Mouse (Mus musculus) layer of hippocampus, postnatal 36 days (tissue): ENCODE data around the gene Gm2115. TPM values are rescaled to one million over a fixed set of nuclear protein-coding genes. Genes with fewer than 3 reads are reported as not detected.

Experiments
- DNase-seq, 2 experiments: peaks; one replicate each; pipeline ENCODE4 v3.0.0; 2022
- total RNA-seq, 2 experiments: library from RNA; stranded (reverse); gene quantifications; 2 replicates each; pipeline ENCODE4 v1.2.3; 2021

The Gm2115 gene
- total RNA-seq, 2 experiments from 2014 or later = 90.7 to 91.0 TPM

DNA sequence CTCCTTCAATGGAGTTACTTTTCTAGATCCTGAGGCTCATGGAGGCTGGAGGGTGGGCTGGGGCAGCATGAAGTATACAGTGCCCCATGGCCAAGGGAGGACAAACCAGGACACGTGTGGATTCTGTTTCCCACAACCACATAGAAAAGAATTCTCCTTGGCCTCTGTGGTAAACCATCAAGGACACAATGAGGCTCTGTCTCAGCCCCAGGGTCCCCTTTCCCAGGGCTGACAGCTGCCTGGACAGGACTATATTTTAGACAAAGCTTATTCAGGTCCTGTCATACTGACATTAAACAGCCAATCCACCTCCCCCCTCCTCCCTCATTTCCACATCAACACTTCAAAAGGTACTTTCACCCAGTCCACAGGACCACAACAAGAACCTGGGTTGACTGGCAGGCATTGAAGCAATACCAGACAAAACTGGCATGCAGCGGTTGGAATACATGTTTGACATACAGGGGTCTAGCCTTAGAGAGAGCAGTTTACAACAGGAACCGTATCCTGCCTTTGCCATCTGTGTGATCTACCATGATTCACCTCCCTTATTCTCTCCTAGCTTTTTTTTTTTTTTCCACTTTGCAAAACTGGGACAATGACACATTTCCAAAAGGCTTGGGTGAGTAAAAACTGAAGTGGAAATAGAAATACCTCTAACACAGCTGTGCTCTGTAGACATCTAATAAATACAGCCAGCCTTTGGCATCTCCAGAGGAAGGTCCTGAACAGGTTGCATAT lies 57.8 kb downstream of the Gm2115 start:
- no peak for DNase-seq

- no peak for DNase-seq
These were observed 58.5 kb downstream of the Gm2115 start for GRCm38 (mm10) chr7:84587101-84587783.

DNA sequence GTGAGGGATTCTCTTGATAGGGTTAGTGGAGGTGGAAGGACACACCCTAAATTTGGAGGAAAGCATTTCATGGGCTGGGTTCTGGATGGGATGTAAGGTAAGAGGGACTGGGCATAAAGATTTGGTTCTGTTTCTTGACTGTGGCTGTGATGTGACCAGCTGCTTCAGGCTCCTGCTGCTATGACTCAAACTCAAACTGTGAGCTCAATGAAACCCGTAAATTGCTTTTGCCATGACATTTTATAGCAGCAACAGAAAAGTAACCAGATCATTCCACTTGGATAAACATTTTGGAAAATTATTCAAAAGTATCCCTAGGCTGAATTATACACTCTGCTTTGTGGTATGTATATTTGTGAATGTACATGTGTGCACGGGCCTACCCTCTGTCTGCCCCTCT lies 61.9 kb downstream of the Gm2115 start:
- DNase-seq = no peak

DNA sequence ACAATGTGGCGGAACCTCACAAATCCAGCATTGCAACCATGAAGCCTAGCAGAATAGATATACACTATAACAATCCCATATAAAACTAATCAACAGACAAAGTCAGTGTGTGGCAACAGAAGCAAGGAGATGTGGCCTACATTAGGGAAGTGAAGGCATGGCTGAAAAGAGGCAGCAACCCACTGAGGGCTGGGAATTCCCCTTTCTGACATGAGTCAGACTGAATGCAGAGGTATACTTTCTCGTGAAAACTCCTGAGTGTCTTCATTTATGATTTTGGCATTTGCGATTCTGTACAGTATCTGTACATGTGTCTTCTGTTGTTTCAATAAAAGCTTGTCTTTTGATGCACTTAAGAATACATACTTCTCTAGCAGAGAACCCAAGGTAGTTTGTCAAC lies 62.6 kb downstream of the Gm2115 start:
- no peak for DNase-seq

DNA sequence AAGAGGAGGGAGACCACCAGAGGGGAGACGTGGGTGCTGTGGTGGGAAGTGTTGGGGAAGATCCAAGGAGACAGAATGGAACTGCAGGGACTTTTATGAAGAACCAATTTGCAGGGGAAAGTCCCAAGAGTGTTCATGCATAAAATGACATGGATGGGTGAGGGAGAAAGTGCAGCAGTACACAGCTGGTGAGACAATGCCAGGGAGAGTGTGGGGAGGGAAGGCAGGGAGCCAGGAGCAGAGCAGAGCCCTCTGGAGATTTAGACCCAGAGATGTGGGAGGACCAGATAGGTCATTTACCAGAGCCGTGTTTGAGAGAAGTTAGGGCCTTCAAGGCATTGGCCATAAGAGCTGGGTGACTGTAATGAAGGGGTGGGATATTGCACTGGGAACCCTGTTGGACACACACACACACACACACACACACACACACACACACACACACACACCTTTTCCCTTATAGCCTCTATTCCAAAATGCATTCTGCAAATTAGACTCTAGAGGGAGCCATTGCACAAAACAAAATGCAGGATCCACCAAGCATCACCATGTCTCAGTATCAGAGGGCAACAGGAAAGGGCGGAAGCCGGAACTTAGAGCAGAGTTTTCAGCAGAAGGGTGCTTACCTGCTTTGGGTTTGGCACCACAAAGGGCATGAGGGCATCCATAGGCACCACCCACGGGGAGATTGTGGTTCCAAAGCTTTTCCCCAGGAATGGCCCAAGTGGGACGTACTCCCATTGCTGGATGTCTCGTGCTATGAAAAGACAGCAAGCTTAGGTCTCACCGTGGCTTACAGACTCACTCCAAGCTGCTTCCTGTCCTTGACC lies 65.5 kb downstream of the Gm2115 start:
- peak in 1 of 2 experiments; percentile 34 for DNase-seq

DNA sequence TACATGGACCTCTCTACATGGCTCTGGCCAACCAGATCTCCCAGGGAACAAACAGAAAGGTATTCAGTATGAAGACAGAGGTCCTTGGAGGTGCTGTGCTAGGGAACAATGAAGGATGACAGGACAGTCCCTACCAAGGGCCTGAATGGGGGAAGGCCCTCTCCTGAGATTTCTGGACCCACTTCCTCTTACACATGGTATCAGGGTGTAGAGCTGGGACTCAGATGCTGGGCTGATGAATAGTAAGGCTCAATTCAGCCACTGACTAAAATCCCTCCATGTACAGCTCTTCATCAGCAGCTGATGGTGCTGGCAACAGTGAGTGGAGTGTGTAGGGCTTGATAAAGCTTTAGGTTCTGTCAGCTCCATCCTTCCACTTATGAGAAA lies 66.2 kb downstream of the Gm2115 start:
- no peak for DNase-seq

- no peak for DNase-seq
These were observed 67.2 kb downstream of the Gm2115 start for GRCm38 (mm10) chr7:84596002-84596401.

- no peak for DNase-seq
These were observed 67.9 kb downstream of the Gm2115 start for GRCm38 (mm10) chr7:84596633-84597032.

GRCm38 (mm10) chr7:84600631-84601030 lies 71.9 kb downstream of the Gm2115 start:
- DNase-seq = no peak

DNA sequence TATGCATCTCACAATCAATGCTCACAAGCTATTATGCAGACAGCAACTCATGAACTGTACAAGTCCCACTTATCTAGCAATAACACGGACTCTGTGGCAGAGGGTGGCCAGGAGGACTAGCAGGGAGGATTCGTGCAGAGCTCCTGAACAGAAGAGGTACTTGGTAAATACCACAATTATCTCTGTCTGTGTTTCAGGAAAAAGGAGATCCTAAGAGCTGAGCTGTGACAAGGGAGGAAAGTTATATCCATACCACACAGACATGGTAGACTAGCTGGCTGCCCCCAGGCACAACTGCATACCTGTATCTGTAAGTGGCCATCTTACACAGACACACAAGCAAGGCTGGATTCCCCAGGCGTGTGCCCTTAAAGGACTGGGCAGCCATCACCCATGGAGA lies 72.6 kb downstream of the Gm2115 start:
- DNase-seq = no peak

GRCm38 (mm10) chr7:84604501-84604900 lies 75.7 kb downstream of the Gm2115 start:
- no peak for DNase-seq

GRCm38 (mm10) chr7:84605033-84605687 lies 76.4 kb downstream of the Gm2115 start:
- no peak for DNase-seq

- DNase-seq = peak; percentile 78 to 79
These were observed 77.0 kb downstream of the Gm2115 start for GRCm38 (mm10) chr7:84605704-84606292.

DNA sequence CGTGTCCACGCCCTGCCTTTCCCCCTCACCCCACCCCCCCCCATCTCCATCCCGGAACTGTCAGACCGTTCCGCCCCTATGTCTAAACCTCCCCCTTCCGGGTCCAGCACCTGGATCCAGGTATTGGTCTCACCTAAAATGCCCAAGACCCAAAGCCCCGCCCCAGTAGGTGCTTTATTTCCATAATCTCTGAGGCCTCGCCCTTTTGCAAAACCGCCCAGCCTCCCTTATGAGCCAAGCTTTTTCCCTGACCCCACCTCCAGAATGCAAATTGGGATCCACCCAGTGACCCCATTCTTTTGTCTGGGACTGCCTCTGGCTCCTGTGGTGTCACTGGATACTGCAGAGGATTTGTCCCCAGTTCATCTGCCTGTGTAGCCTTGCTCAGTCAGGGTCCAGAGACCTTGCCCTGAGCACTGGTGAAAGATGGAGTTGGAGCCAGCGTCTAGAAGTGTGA lies 77.6 kb downstream of the Gm2115 start, which contains the start of gene Fah:
Gene Fah (minus strand): TSS at position 430 of the 457 bp plus-strand sequence.
- DNase-seq = peak; percentile 6 to 27

GRCm38 (mm10) chr7:84611609-84612008 lies 82.9 kb downstream of the Gm2115 start:
- DNase-seq = no peak

GRCm38 (mm10) chr7:84612445-84612844 lies 83.7 kb downstream of the Gm2115 start:
- no peak for DNase-seq

- DNase-seq = no peak
These were observed 90.2 kb downstream of the Gm2115 start for GRCm38 (mm10) chr7:84618951-84619350.

GRCm38 (mm10) chr7:84620956-84621355 lies 92.2 kb downstream of the Gm2115 start:
- DNase-seq = no peak

- no peak for DNase-seq
These were observed 95.0 kb downstream of the Gm2115 start for GRCm38 (mm10) chr7:84623718-84624117.

DNA sequence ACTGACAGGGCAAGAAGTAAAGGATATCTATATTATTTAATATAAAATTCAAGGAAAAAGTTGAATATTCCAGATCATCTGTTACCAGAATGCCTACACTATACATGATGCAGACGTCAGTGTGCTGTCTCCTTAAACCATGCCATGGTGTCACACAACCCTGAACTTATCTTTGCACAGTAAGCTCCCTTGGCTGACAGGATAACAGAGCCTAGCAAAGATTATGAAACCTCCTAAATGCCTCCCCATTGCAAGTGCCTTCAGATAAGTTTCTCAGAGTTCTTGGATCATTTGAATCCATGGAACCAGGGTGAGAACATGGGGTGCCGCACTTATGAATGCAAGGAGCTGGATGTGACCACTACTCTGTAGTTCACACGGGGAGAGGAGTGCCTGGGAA lies 103.1 kb downstream of the Gm2115 start:
- no peak for DNase-seq
